Mouse (Mus musculus) brain, adult 10 weeks (tissue): ENCODE results near the gene Smr3a. TPM values are rescaled to one million over a fixed set of nuclear protein-coding genes. Genes with fewer than 3 reads are reported as not detected.

Experiments used
- polyA plus RNA-seq: library from polyadenylated mRNA; stranded (reverse); fragments of 350-450 nt; fragmentation: Illumina TruSeq; extraction: RNeasy Lipid Tissue Mini Kit (QIAGEN cat#74804); gene quantifications from one replicate; pipeline ENCODE4 v1.2.3, GENCODE M21; 2015; ENCODE audit warnings: low read depth, low replicate concordance

Gene Smr3a
- not detected for polyA plus RNA-seq

DNA sequence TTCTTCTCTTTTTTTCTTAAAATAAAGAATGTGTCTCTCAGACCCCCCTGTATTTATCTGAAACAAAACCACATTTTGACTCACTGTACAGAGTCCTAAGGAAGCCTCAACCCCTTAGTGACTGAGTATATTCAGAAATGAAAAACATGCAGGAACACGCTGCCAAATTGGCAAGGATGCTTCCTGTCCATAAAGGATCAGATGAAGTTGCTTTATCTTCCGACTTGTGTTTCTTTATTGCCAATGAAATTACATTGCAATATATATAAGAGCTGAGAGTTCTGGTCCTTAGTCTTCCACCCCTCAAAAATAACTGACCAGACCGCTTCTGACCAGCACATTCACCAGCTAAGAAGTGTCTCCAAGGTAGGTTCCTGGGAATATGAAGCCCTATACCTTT, at the start of gene Smr3a:
TSS of gene Smr3a (plus strand) at position 301 of the 400 bp plus-strand sequence.

DNA sequence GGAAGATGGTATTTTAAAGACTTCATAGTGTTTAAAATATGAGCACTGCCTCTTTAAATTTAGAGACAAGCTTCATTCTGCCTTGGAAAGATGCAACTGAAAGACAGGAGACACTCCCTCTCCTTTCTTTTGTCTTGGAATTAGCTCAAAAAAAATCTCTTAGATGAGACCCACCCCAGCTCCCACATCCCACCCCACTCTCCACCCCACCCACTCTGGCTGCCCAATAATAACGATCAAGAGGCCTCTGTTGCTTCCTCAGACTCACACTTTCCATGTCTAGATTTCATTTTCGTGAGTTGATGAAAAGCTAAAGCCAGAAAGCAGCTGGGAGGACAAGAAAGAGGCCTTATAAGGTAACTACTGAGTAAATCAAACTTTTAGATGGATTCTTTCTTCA, 33.1 kb upstream of the Smr3a start, which contains the start of the genes 2310003L06Rik and Gm28434:
TSS of gene 2310003L06Rik (plus strand) at position 259 of the 400 bp plus-strand sequence.
TSS of gene Gm28434 (plus strand) at position 317 of the 400 bp plus-strand sequence.

DNA sequence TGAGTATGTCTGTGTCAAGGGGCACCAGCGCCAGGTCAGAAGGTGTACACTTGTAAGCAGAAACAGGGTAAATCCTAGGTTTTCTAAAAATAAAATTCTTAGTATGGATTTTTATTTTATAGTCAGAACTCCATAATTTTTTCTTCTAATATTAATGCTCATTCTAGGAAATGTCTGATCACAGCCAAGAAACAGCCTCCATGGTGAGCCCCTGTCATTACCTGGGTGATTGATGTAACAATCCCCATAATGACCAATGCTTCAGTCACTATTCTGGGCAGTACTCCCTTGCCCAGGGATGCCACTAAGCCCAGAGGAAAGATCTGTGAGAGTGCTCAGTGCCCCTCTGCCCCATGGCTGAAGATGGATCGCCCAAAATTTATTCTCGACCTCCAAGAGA, 23.2 kb upstream of the Smr3a start, which contains the start of gene Cabs1:
TSS of gene Cabs1 (plus strand) at position 301 of the 400 bp plus-strand sequence.

Other genes starting within 250 kb of the Smr3a start
- not detected for gene Csn1s2a, start 228.0 kb upstream of the Smr3a start, polyA plus RNA-seq
- not detected for gene Csn1s2b, start 194.5 kb upstream of the Smr3a start, polyA plus RNA-seq
- not detected for gene Prr27, start 176.9 kb upstream of the Smr3a start, polyA plus RNA-seq
- not detected for gene Odam, start 117.5 kb upstream of the Smr3a start, polyA plus RNA-seq
- not detected for gene Csn3, start 77.0 kb upstream of the Smr3a start, polyA plus RNA-seq
- gene 2310003L06Rik, start 33.1 kb upstream of the Smr3a start, polyA plus RNA-seq = not detected
- gene Gm28434, start 33.0 kb upstream of the Smr3a start, polyA plus RNA-seq = not detected
- not detected for gene Cabs1, start 23.1 kb upstream of the Smr3a start, polyA plus RNA-seq
- gene Smr2, start 84.0 kb downstream of the Smr3a start, polyA plus RNA-seq = not detected
- gene Gm11116, start 109.0 kb downstream of the Smr3a start, polyA plus RNA-seq = not detected
- gene Gm11115, start 151.6 kb downstream of the Smr3a start, polyA plus RNA-seq = not detected